Mouse (Mus musculus) left cerebral cortex, adult 2 months (tissue): ENCODE measurements around the gene Hdac4. TPM values are rescaled to one million over a fixed set of nuclear protein-coding genes. Genes with fewer than 3 reads are reported as not detected.
A peak's percentile ranks its signal among the peaks of the same experiment; 100 is the strongest.

Source experiments
- DNase-seq, 2 experiments: peaks; one replicate each; pipeline ENCODE4 v3.0.0; 2021 to 2022; ENCODE audit warnings: low spot score in 2 of 2, mixed read lengths in 1 of 2; ENCODE audit errors: extremely low spot score in 1 of 2
- H3K27ac ChIP-seq: fragments of 200-600 bp; 2 replicates; pipeline ENCODE4 v1.8.1; 2022
- H3K4me3 ChIP-seq: fragments of 200-600 bp; 2 replicates; pipeline ENCODE4 v1.8.1; 2022
- CTCF ChIP-seq: fragments of 200-600 bp; IDR thresholded peaks from 2 replicates; pipeline ENCODE4 v1.8.1; 2022; ENCODE audit warnings: antibody characterized with exemption, mild to moderate bottlenecking, moderate library complexity
- intact Hi-C: fragments of 180-260 bp; cut with DNase I; formaldehyde crosslinking; loops from one replicate; pipeline ENCODE4 v1.15.1; 2025
- total RNA-seq, 2 experiments: library from RNA; stranded (reverse); gene quantifications; 2 replicates each; pipeline ENCODE4 v1.2.3; 2021

Gene Hdac4
- total RNA-seq, 2 experiments from 2014 or later = 121 to 123 TPM

DNA sequence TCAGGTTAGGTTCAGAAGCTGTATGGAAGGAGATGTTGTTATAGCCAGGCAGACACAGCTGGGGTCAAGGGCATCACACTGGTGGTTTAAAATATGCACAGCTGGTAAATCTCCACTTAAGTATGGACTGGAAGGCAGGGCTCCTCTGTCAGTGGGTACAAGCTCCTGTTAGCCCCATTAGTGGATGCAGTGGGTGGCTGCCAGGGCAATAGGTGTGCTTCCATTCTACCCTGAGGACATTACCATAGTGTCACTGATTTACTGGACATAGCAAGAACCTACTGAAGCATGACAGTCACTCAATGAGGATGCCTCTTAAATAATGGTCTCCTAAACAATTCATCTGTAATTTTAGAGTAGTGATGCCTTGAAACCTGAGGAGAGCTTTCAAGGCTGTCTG is 203.9 kb downstream of the Hdac4 start:
- intact Hi-C loops = no loop called here
- Histone ChIP-seq H3K27ac (no peak overlapping the region), H3K4me3 (no peak overlapping the region)
- DNase-seq = no peak
- no peak for TF ChIP-seq CTCF

GRCm38 (mm10) chr1:91990852-91991251 is 204.6 kb downstream of the Hdac4 start:
- TF ChIP-seq CTCF = peak; percentile 3
- no peak overlapping the region for H3K27ac ChIP-seq
- DNase-seq = no peak
- no peak overlapping the region for H3K4me3 ChIP-seq
- intact Hi-C loops = no loop called here

- H3K27ac ChIP-seq = no peak overlapping the region
- no peak overlapping the region for H3K4me3 ChIP-seq
- DNase-seq = no peak
- no peak for TF ChIP-seq CTCF
- intact Hi-C loops = no loop called here
These were observed 206.6 kb downstream of the Hdac4 start for GRCm38 (mm10) chr1:91988866-91989265.

DNA sequence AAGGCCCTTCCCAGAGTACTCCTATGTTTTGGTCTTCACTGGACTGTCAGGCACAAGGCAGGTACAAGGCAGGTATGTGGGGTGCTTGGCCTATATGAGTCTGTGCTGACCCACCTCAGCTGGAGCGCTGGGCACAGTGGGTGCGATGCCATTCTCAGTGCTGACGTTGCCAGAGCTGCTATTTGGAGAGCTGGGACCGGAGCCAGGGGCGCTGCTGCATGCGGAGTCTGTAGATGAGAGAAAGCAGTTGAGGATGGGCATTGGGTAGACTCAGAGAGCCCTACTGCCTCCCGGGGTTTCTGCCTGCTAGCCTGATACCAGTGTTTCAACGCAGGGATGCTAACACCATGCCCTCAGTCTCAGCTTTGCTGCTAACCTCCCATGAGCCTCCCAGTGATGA is 208.1 kb downstream of the Hdac4 start:
- intact Hi-C loops = no loop called here
- DNase-seq = peak; percentile 29 to 59
- no peak for TF ChIP-seq CTCF
- Histone ChIP-seq H3K4me3 (no peak overlapping the region), H3K27ac (no peak overlapping the region)

- intact Hi-C loops = no loop called here
- Histone ChIP-seq H3K27ac (no peak overlapping the region), H3K4me3 (no peak overlapping the region)
- DNase-seq = no peak
- no peak for TF ChIP-seq CTCF
These were observed 209.7 kb downstream of the Hdac4 start for GRCm38 (mm10) chr1:91985783-91986182.

GRCm38 (mm10) chr1:91984507-91984906 is 211.0 kb downstream of the Hdac4 start:
- Histone ChIP-seq H3K4me3 (no peak overlapping the region), H3K27ac (no peak overlapping the region)
- intact Hi-C loops = loop anchor here (5.0 kb wide), 1 partner anchor 183 kb away; no protein-coding TSS in a partner anchor
- TF ChIP-seq CTCF = no peak
- DNase-seq = no peak

DNA sequence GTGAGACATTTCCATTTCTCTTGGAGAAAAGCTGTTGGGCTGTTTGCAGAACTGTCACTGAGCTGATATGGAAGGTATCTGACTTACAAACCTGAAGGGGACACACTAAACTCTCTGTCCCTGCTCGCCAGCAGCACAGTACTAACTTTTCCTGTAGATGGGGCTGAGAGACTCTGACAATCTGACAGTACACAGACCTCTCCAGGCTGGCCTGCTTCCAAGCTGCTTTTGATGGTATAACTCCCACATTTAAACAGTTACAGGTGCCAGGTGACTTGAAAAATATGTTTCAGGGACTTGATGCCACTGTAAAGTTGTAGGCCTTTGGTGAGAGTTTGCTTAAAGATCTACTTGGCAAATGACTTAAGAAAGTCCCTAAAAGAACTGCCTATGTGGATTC is 214.1 kb downstream of the Hdac4 start:
- peak; percentile 9 for TF ChIP-seq CTCF
- no peak for DNase-seq
- H3K27ac ChIP-seq = no peak overlapping the region
- no peak overlapping the region for H3K4me3 ChIP-seq
- intact Hi-C loops = loop anchor here (5.0 kb wide), 1 partner anchor 186 kb away; no protein-coding TSS in a partner anchor

- intact Hi-C loops = no loop called here
- Histone ChIP-seq H3K27ac (no peak overlapping the region), H3K4me3 (no peak overlapping the region)
- peak; percentile 30 for TF ChIP-seq CTCF
- no peak for DNase-seq
These were observed 217.1 kb downstream of the Hdac4 start for GRCm38 (mm10) chr1:91978443-91978842.

DNA sequence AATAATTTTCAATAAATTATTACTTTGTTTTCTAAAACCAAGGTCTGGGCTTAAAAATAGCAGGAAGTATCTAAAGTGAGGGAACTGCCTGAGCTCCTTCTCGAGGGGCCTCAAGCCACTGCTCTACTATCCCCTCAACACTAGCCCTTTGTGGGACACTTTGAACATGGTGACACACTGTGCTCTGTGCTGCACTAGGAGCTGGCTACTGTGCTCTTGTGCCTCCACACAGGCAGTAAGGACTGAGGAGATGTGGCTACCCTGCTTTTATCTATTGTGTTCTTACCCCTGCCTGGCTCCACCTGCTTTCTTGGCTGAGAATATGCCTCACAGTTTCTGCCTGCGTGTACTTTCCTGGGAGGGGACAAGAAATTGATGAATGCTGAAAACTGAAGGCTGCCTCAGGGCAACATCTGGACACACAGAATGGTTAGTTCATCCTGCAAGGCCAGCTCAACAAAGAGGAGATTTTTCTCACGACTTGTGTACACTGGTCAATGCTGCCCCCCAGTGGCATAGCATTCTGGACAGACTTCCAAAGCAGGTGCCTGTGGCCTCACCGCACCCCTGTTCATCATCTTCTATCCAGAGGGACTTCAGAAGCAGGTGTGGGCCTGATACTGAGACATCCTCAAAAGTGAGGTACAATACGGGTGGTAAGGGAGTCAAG is 226.7 kb downstream of the Hdac4 start:
- intact Hi-C loops = loop anchor here (5.0 kb wide), 4 partner anchors 212 to 483 kb away; no protein-coding TSS in a partner anchor
- no peak overlapping the region for H3K4me3 ChIP-seq
- TF ChIP-seq CTCF = peak; percentile 69
- peak; percentile 59 to 64 for DNase-seq
- no peak overlapping the region for H3K27ac ChIP-seq

GRCm38 (mm10) chr1:91967041-91967440 is 228.5 kb downstream of the Hdac4 start:
- Histone ChIP-seq H3K4me3 (no peak overlapping the region), H3K27ac (no peak overlapping the region)
- TF ChIP-seq CTCF = no peak
- DNase-seq = no peak
- intact Hi-C loops = loop anchor here (5.0 kb wide), 4 partner anchors 210 to 485 kb away; no protein-coding TSS in a partner anchor

GRCm38 (mm10) chr1:91964486-91965335 is 230.8 kb downstream of the Hdac4 start:
- no peak for TF ChIP-seq CTCF
- no peak overlapping the region for H3K27ac ChIP-seq
- H3K4me3 ChIP-seq = no peak overlapping the region
- intact Hi-C loops = loop anchor here (5.0 kb wide), 4 partner anchors 207 to 488 kb away; no protein-coding TSS in a partner anchor
- no peak for DNase-seq

- no peak overlapping the region for H3K4me3 ChIP-seq
- H3K27ac ChIP-seq = no peak overlapping the region
- peak; percentile 68 for TF ChIP-seq CTCF
- peak in 1 of 2 experiments; percentile 34 for DNase-seq
- intact Hi-C loops = no loop called here
These were observed 233.2 kb downstream of the Hdac4 start for GRCm38 (mm10) chr1:91962256-91962655.
